Mouse (Mus musculus): Measurements from ENCODE around the gene Rab11fip4.

GRCm38 (mm10) chr11:79717801-79718200 is 126.8 kb downstream of the Rab11fip4 start:
- TF ChIP-seq CTCF (IDR thresholded peaks at IDR 0.05; ENCODE audit: control insufficient read depth, insufficient read depth, low read length) (no peak), POLR2A (IDR thresholded peaks at IDR 0.05; ENCODE audit: borderline replicate concordance, control insufficient read depth, low read depth, low read length) (no peak)
